Mouse (Mus musculus) cortical plate, adult 2 months (tissue): ENCODE data around the gene Ptprd. TPM values are rescaled to one million over a fixed set of nuclear protein-coding genes. Genes with fewer than 3 reads are reported as not detected.

Experiments
- H3K27ac ChIP-seq: fragments of 200-500 bp; 2 replicates; pipeline ENCODE4 v1.5.1; 2012; ENCODE audit warnings: low read length, control low read depth, inconsistent platforms; ENCODE audit not compliant: insufficient read depth
- H3K4me1 ChIP-seq: fragments of 200-500 bp; 2 replicates; pipeline ENCODE4 v1.6.1; 2011; ENCODE audit warnings: low read length; ENCODE audit not compliant: control insufficient read depth, insufficient read depth
- H3K4me3 ChIP-seq: fragments of 200-500 bp; 2 replicates; pipeline ENCODE4 v1.5.1; 2011; ENCODE audit warnings: mild to moderate bottlenecking, low read length, control low read depth; ENCODE audit not compliant: insufficient read depth
- CTCF ChIP-seq: fragments of 200-500 bp; IDR thresholded peaks from 2 replicates; pipeline ENCODE4 v1.5.1; 2011; ENCODE audit warnings: mild to moderate bottlenecking, control low read depth, low read length; ENCODE audit not compliant: insufficient read depth; ENCODE audit errors: extremely low read depth
- POLR2A ChIP-seq: fragments of 200-500 bp; IDR thresholded peaks from 2 replicates; pipeline ENCODE4 v1.6.1; 2011; ENCODE audit warnings: mild to moderate bottlenecking, low read length, control low read depth; ENCODE audit not compliant: insufficient read depth; ENCODE audit errors: extremely low read depth
- polyA plus RNA-seq: library from polyadenylated mRNA; depleted of rRNA; stranded (reverse); fragments of >200 nt; gene quantifications from 2 replicates; pipeline ENCODE4 v1.2.3, GENCODE M21; 2012

Gene Ptprd
- polyA plus RNA-seq, 1 experiment: 152 TPM

DNA sequence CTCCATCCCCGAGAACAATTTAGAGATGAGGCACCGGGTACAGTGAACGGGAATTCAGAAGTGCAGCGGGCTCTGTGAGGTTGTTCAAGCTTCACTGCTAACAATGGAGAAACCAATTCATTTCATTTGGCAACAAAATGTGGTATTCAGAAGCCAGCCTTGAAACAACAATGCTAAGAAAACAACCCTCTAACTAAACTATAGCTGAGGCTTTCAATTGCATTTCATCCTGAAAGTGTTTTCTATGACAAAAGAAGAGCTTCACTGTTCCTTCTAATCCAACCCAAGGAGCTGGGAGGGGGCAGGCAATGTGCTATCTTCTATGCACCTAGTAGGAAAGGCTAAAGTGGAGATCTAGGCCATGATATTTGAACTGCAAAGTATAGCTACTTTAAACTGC is 2217.2 kb downstream of the Ptprd start:
- TF ChIP-seq CTCF (no peak), POLR2A (no peak)

DNA sequence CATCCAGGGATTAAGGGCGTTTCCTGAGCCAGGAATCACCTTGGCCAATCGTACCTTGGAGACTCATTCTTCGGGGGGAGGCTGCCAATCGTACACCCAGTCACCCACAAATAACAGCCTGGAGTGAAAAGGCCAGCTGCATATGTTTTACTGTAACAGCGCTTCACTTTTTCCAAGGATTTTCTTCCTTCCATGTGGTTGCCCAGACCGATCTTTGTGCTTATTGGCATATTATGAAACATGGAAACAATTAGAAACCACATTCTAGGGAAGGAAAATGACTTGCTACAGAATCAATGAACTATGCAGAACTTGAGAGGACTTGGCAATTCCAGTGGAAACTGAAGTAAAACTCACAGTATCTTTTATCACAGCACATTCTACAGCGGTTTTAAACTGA is 2218.7 kb downstream of the Ptprd start:
- no peaks in the 10 kb centered on the region for H3K4me1 ChIP-seq
- H3K27ac ChIP-seq: no peak overlapping the region
- TF ChIP-seq CTCF: no peak
- no peak for TF ChIP-seq POLR2A
- no peak overlapping the region for H3K4me3 ChIP-seq

More for the DNA sequence above, 2217.2 kb downstream of the Ptprd start:
- H3K4me3 ChIP-seq: no peak overlapping the region
- H3K4me1 ChIP-seq: no peaks in the 10 kb centered on the region
- no peak overlapping the region for H3K27ac ChIP-seq

DNA sequence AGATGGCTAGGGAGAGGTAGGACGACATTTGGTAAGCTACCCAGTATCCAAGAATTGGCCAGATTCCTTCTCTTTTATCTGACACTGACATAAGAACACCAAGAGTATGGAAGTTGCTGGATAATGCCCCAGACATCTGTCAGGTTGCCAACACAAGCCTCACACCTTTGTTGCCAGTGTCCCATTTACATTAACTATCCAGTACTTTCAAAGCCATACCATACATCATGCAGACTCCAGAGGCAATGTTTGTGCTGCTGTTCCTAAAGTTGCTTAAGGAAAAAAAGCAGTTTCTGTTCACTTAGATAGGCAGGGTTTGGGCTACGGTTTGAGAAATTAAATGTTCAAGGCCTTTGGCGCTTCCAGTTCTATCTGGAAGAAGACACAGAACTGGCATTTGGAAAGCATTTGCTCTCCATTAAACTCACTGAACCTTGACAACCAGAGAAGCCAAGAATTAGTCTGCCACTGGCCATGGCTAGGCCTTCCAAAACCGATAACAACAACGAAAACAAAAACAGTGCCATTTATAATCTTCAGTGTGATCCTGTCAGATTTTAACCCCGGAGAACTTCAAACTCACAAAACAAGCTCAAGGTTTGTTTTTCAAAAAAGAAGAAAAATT is 2220.0 kb downstream of the Ptprd start:
- Histone ChIP-seq H3K4me1 (no peaks in the 10 kb centered on the region), H3K27ac (no peak overlapping the region), H3K4me3 (no peak overlapping the region)
- TF ChIP-seq POLR2A (no peak), CTCF (no peak)

DNA sequence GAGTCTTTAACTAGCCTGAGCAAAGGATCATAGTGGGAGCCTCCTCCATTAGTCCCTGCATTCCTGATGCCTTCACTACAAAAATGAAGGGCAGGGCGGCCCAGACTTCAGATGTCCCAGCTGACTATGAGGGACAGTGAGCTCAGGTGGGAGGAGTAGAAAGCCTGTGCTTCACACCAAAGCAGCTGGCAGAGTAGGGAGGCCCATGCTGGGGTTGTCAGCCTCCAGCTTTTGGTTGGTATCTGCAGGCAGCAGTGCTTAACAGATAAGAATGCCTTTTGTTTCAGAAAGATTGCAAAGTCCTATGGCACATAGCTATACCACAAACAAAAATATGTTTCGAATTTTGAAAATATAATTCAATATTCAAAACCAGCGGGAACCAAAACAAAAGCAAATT is 2237.0 kb downstream of the Ptprd start:
- TF ChIP-seq POLR2A (no peak), CTCF (no peak)
- Histone ChIP-seq H3K27ac (no peak overlapping the region), H3K4me3 (no peak overlapping the region), H3K4me1 (no peaks in the 10 kb centered on the region)

DNA sequence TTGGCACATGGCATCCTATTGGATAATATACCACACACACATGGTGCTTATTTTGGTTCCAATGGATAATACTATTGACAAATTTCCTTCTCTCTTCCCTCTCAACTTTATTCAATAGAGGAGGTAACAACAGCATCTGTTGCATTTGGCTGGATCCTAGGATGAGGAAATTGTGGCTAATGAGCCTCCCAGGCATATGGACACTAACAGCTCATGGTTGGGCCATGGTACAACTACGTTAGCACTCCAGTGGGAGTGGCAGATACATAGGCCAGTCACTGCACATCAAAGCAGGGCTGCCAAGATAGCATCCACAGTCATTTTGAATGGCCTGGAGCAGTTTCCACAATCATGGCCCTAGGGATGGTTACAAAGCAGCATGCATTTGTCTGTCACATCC is 2238.4 kb downstream of the Ptprd start:
- no peak overlapping the region for H3K4me3 ChIP-seq
- TF ChIP-seq CTCF: no peak
- no peak for TF ChIP-seq POLR2A
- H3K27ac ChIP-seq: no peak overlapping the region
- H3K4me1 ChIP-seq: no peaks in the 10 kb centered on the region

DNA sequence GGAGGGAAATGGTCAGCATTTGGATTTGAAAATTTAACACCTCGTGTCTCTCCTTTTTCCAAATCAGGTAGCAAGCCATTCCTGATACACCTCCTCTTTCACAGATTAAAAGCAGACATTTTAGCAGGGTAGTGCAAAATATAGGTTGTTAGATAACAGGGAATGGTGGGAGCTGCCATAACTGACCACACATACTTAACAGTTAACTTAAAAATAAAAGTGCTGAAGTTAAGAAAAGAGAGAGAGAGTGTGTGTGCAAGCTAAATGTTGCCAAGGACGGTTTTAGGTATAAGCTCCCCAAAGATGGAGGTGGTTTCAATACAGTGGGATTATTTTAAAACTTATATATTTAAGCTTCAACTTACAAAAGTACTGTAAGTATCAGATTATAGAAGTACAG is 2241.8 kb downstream of the Ptprd start:
- TF ChIP-seq CTCF (no peak), POLR2A (no peak)
- Histone ChIP-seq H3K4me1 (no peaks in the 10 kb centered on the region), H3K27ac (no peak overlapping the region), H3K4me3 (no peak overlapping the region)

DNA sequence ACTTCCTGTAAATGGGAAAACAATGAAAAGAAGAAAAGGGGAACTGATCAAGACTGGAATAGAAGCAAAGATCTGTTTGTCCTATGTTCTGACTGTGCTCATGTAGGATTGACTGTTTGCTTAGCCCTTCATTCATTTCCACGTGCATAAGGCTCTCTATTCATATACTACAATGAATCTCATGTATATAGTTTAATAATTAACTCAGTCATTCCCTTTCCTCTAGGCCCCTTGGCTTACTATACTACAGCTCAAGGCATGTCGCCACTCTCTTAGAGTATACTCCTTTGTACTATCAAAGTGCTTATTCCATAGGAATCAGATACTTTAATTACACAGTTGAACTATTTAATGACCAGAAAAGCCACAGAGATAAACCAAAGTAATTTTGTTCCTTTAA is 2243.1 kb downstream of the Ptprd start:
- Histone ChIP-seq H3K27ac (no peak overlapping the region), H3K4me3 (no peak overlapping the region), H3K4me1 (no peaks in the 10 kb centered on the region; the same call in 1 of the 2 replicates)
- no peak for TF ChIP-seq CTCF
- no peak for TF ChIP-seq POLR2A

DNA sequence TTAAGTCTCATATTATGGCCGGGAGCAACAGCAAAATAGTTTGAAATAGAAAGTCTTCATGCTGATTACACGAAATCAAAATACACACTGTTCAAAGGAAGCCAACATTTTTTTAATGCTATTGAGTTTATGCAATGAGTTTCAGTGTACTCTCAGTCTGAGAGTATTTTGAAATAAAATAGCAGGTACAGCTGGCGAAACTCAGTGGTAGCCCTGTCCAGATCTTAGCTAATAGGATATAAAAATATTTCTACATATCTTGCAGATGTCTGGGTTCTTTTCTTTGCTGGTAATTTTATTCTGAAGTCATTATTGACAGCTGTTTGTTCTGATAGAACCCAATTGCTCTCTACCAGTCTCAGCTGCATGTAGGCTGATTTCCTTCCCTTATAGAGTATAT is 2246.0 kb downstream of the Ptprd start:
- no peak for TF ChIP-seq CTCF
- no peak for TF ChIP-seq POLR2A
- H3K4me1 ChIP-seq: no peaks in the 10 kb centered on the region; the same call in 1 of the 2 replicates
- no peak overlapping the region for H3K27ac ChIP-seq
- no peak overlapping the region for H3K4me3 ChIP-seq

DNA sequence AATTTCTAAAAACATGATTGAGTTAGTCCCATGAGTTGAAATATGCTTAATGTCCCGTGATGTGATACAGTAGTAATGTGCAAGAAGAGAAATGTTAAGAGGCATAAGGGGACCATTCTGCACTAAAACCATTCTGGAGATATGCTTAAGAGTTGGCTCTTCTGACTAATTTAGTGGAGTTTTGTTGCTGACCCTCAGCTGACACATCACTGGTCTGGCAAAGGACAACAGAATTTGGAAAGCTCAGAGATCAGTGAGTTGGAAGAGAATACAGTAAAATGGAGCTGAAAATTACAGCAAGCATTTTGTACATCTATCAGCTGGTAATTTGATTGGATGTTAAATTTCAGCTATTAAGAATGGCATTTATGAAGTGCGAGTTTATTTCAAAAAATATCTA is 2248.8 kb downstream of the Ptprd start:
- TF ChIP-seq CTCF (no peak), POLR2A (no peak)
- Histone ChIP-seq H3K4me3 (no peak overlapping the region), H3K4me1 (no peaks in the 10 kb centered on the region; the same call in 1 of the 2 replicates), H3K27ac (no peak overlapping the region)

DNA sequence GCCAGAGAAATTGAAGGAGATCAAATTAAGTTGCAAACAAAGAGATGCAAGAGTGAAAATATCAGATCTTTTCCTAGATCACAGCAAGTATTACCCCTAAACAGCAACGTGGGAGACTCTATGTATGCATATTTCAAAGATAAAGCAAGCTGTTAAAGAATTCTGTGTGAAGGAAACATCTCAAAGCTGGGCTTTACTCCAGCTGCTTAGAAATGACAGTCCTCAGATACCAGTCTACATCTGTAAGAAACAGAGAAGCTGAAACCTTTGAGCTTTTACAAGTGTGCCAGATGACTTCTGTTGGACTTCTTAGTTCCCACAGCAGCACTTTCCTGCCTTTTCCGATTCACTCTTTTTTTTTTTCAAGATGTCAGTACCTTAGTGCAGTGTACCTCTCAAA is 2249.9 kb downstream of the Ptprd start:
- no peaks in the 10 kb centered on the region; the same call in 1 of the 2 replicates for H3K4me1 ChIP-seq
- TF ChIP-seq CTCF: no peak
- no peak overlapping the region for H3K27ac ChIP-seq
- no peak overlapping the region for H3K4me3 ChIP-seq
